Mouse (Mus musculus): ENCODE results near the gene Gm6169. TPM values are rescaled to one million over a fixed set of nuclear protein-coding genes. Genes with fewer than 3 reads are reported as not detected.
"Not testable (repeated sequence)": the region's sequence is repeated elsewhere in the genome, so short reads cannot be mapped to it uniquely, and the experiment has no call there.

The Gm6169 gene
- 0.69 and 1.4 TPM in 2 replicates for polyA plus RNA-seq (2015; fragmentation: Nextera tagmentation; extraction: Ambion mirVana)

GRCm38 (mm10) chr13:97099187-97099852 is at the start of gene Gm6169:
Gene Gm6169, minus strand, starts transcription at chr13:97099237.
- ATAC-seq, result 0 out of 2 replicates have a peak, but pooled peaks have one; percentile 30
- H3K27ac ChIP-seq (ENCODE audit: low read depth, low read length), result no peak within 1 kb of the TSS
- no peaks in the 10 kb centered on the region for H3K4me1 ChIP-seq (ENCODE audit: control insufficient read depth, insufficient read depth, low read depth, low read length)
- no peak within 1 kb of the TSS for H3K9ac ChIP-seq (ENCODE audit: low read depth, low read length)
- no peaks in the 10 kb centered on the region for H3K36me3 ChIP-seq (ENCODE audit: control insufficient read depth, insufficient read depth, low read length)
- H3K27me3 ChIP-seq (replicated peaks; ENCODE audit: control insufficient read depth, insufficient read depth, low read length), result no peaks in the 10 kb centered on the region
- H3K9me3 ChIP-seq (ENCODE audit: control insufficient read depth, low read length), result no peaks in the 10 kb centered on the region
- WGBS, result 71% methylated on average over 20 of the region's 22 CpGs
- H3K4me3 ChIP-seq (ENCODE audit: low read length), result no peak within 1 kb of the TSS
- no peak within 1 kb of the TSS for H3K4me2 ChIP-seq (ENCODE audit: low read length)

GRCm38 (mm10) chr13:97145834-97146233 is 46.8 kb upstream of the Gm6169 start:
- Histone ChIP-seq H3K9ac (ENCODE audit: low read depth, low read length) (no peak overlapping the region), H3K4me2 (ENCODE audit: low read length) (no peak overlapping the region), H3K4me3 (ENCODE audit: low read length) (no peak overlapping the region), H3K27me3 (replicated peaks; ENCODE audit: control insufficient read depth, insufficient read depth, low read length) (no peaks in the 10 kb centered on the region), H3K36me3 (ENCODE audit: control insufficient read depth, insufficient read depth, low read length) (peaks cover 34% of the 10 kb centered on the region), H3K9me3 (ENCODE audit: control insufficient read depth, low read length) (no peaks in the 10 kb centered on the region), H3K27ac (ENCODE audit: low read depth, low read length) (no peak overlapping the region), H3K4me1 (ENCODE audit: control insufficient read depth, insufficient read depth, low read depth, low read length) (no peaks in the 10 kb centered on the region)
- 60% methylated on average over 4 of the region's 4 CpGs for WGBS
- ATAC-seq, result no peak

- no peak overlapping the region for H3K9ac ChIP-seq (ENCODE audit: low read depth, low read length)
- ATAC-seq, result no peak
- 88% methylated on average over 7 of the region's 7 CpGs for WGBS
- H3K27ac ChIP-seq (ENCODE audit: low read depth, low read length), result no peak overlapping the region
- no peak overlapping the region for H3K4me2 ChIP-seq (ENCODE audit: low read length)
- no peaks in the 10 kb centered on the region for H3K9me3 ChIP-seq (ENCODE audit: control insufficient read depth, low read length)
- no peak overlapping the region for H3K4me3 ChIP-seq (ENCODE audit: low read length)
- H3K4me1 ChIP-seq (ENCODE audit: control insufficient read depth, insufficient read depth, low read depth, low read length), result peaks cover 5% of the 10 kb centered on the region
- peaks cover 15% of the 10 kb centered on the region; the same call in 1 of the 2 replicates for H3K36me3 ChIP-seq (ENCODE audit: control insufficient read depth, insufficient read depth, low read length)
- H3K27me3 ChIP-seq (replicated peaks; ENCODE audit: control insufficient read depth, insufficient read depth, low read length), result no peaks in the 10 kb centered on the region
Measured at GRCm38 (mm10) chr13:97142321-97142720, 43.3 kb upstream of the Gm6169 start.

GRCm38 (mm10) chr13:97138404-97138931 is 39.4 kb upstream of the Gm6169 start:
- 32% methylated on average over 8 of the region's 8 CpGs for WGBS
- peak overlapping the region; percentile 81 for H3K4me3 ChIP-seq (ENCODE audit: low read length)
- not testable (repeated sequence) for H3K4me1 ChIP-seq (ENCODE audit: control insufficient read depth, insufficient read depth, low read depth, low read length); ATAC-seq; H3K9me3 ChIP-seq (ENCODE audit: control insufficient read depth, low read length); H3K27me3 ChIP-seq (replicated peaks; ENCODE audit: control insufficient read depth, insufficient read depth, low read length); H3K36me3 ChIP-seq (ENCODE audit: control insufficient read depth, insufficient read depth, low read length)
- H3K9ac ChIP-seq (ENCODE audit: low read depth, low read length), result peak overlapping the region; percentile 93
- H3K4me2 ChIP-seq (ENCODE audit: low read length), result peak overlapping the region; percentile 56
- peak overlapping the region; percentile 91 for H3K27ac ChIP-seq (ENCODE audit: low read depth, low read length)

GRCm38 (mm10) chr13:97137466-97138400 is 38.7 kb upstream of the Gm6169 start, which contains the start of the genes Gfm2 and Nsa2:
Gene Gfm2, plus strand, starts transcription at chr13:97137937.
Gene Nsa2, minus strand, starts transcription at chr13:97137937.
- Histone ChIP-seq H3K4me3 (ENCODE audit: low read length) (peak within 1 kb of the TSS; percentile 81), H3K27me3 (replicated peaks; ENCODE audit: control insufficient read depth, insufficient read depth, low read length) (no peaks in the 10 kb centered on the region), H3K36me3 (ENCODE audit: control insufficient read depth, insufficient read depth, low read length) (peaks cover 5% of the 10 kb centered on the region), H3K4me1 (ENCODE audit: control insufficient read depth, insufficient read depth, low read depth, low read length) (peaks cover 7% of the 10 kb centered on the region), H3K9me3 (ENCODE audit: control insufficient read depth, low read length) (no peaks in the 10 kb centered on the region), H3K9ac (ENCODE audit: low read depth, low read length) (peak within 1 kb of the TSS; percentile 93), H3K27ac (ENCODE audit: low read depth, low read length) (peak within 1 kb of the TSS; percentile 91), H3K4me2 (ENCODE audit: low read length) (peak within 1 kb of the TSS; percentile 77)
- ATAC-seq, result peak; percentile 100
- under 1% methylated on average over 53 of the region's 57 CpGs for WGBS

GRCm38 (mm10) chr13:97130413-97130812 is 31.4 kb upstream of the Gm6169 start:
- not testable (repeated sequence) for H3K4me2 ChIP-seq (ENCODE audit: low read length); ATAC-seq; H3K9me3 ChIP-seq (ENCODE audit: control insufficient read depth, low read length); H3K4me1 ChIP-seq (ENCODE audit: control insufficient read depth, insufficient read depth, low read depth, low read length); H3K27ac ChIP-seq (ENCODE audit: low read depth, low read length); H3K9ac ChIP-seq (ENCODE audit: low read depth, low read length); H3K27me3 ChIP-seq (replicated peaks; ENCODE audit: control insufficient read depth, insufficient read depth, low read length); H3K4me3 ChIP-seq (ENCODE audit: low read length)
- H3K36me3 ChIP-seq (ENCODE audit: control insufficient read depth, insufficient read depth, low read length), result peaks cover 11% of the 10 kb centered on the region
- no CpG with 5 or more reads among the region's 2 CpGs for WGBS

GRCm38 (mm10) chr13:97129654-97130053 is 30.6 kb upstream of the Gm6169 start:
- H3K4me1 ChIP-seq (ENCODE audit: control insufficient read depth, insufficient read depth, low read depth, low read length); H3K36me3 ChIP-seq (ENCODE audit: control insufficient read depth, insufficient read depth, low read length): not testable (repeated sequence)

GRCm38 (mm10) chr13:97121341-97121740 is 22.3 kb upstream of the Gm6169 start:
- H3K4me1 ChIP-seq (ENCODE audit: control insufficient read depth, insufficient read depth, low read depth, low read length), result no peaks in the 10 kb centered on the region
- H3K4me3 ChIP-seq (ENCODE audit: low read length), result no peak overlapping the region
- H3K9ac ChIP-seq (ENCODE audit: low read depth, low read length), result no peak overlapping the region
- H3K9me3 ChIP-seq (ENCODE audit: control insufficient read depth, low read length), result no peaks in the 10 kb centered on the region
- H3K27me3 ChIP-seq (replicated peaks; ENCODE audit: control insufficient read depth, insufficient read depth, low read length), result no peaks in the 10 kb centered on the region
- ATAC-seq, result no peak
- H3K36me3 ChIP-seq (ENCODE audit: control insufficient read depth, insufficient read depth, low read length), result peaks cover 22% of the 10 kb centered on the region; the same call in 1 of the 2 replicates
- WGBS, result 75% methylated on average over 3 of the region's 3 CpGs
- no peak overlapping the region for H3K27ac ChIP-seq (ENCODE audit: low read depth, low read length)
- no peak overlapping the region for H3K4me2 ChIP-seq (ENCODE audit: low read length)

More at GRCm38 (mm10) chr13:97129654-97130053, 30.6 kb upstream of the Gm6169 start:
- H3K27ac ChIP-seq (ENCODE audit: low read depth, low read length); H3K27me3 ChIP-seq (replicated peaks; ENCODE audit: control insufficient read depth, insufficient read depth, low read length); H3K9ac ChIP-seq (ENCODE audit: low read depth, low read length); H3K4me3 ChIP-seq (ENCODE audit: low read length); H3K4me2 ChIP-seq (ENCODE audit: low read length); H3K9me3 ChIP-seq (ENCODE audit: control insufficient read depth, low read length); ATAC-seq: not testable (repeated sequence)
- 89% methylated on average over 2 of the region's 4 CpGs for WGBS

- Histone ChIP-seq H3K4me3 (ENCODE audit: low read length) (no peak overlapping the region), H3K4me1 (ENCODE audit: control insufficient read depth, insufficient read depth, low read depth, low read length) (no peaks in the 10 kb centered on the region), H3K9me3 (ENCODE audit: control insufficient read depth, low read length) (no peaks in the 10 kb centered on the region), H3K27me3 (replicated peaks; ENCODE audit: control insufficient read depth, insufficient read depth, low read length) (no peaks in the 10 kb centered on the region), H3K36me3 (ENCODE audit: control insufficient read depth, insufficient read depth, low read length) (no peaks in the 10 kb centered on the region), H3K4me2 (ENCODE audit: low read length) (no peak overlapping the region), H3K9ac (ENCODE audit: low read depth, low read length) (no peak overlapping the region), H3K27ac (ENCODE audit: low read depth, low read length) (no peak overlapping the region)
- no peak for ATAC-seq
- 78% methylated on average over 4 of the region's 4 CpGs for WGBS
Measured at GRCm38 (mm10) chr13:97109046-97109445, 10.0 kb upstream of the Gm6169 start.
